Mouse (Mus musculus) G1E (cell line): ENCODE measurements around the gene Rftn2.

Source experiments
- CTCF ChIP-seq: IDR thresholded peaks from 2 replicates; pipeline ENCODE4 v1.5.1; 2012; ENCODE audit warnings: low read depth, low read length, inconsistent platforms, mixed read lengths
- GATA1 ChIP-seq: IDR thresholded peaks from 2 replicates; pipeline ENCODE4 v1.6.1; 2012; ENCODE audit warnings: borderline replicate concordance, low read length, inconsistent platforms, mixed read lengths
- TAL1 ChIP-seq: conservative IDR thresholded peaks from 2 replicates; pipeline ENCODE4 v1.6.1; 2012; ENCODE audit warnings: low read depth, low read length, inconsistent platforms, mixed read lengths

DNA sequence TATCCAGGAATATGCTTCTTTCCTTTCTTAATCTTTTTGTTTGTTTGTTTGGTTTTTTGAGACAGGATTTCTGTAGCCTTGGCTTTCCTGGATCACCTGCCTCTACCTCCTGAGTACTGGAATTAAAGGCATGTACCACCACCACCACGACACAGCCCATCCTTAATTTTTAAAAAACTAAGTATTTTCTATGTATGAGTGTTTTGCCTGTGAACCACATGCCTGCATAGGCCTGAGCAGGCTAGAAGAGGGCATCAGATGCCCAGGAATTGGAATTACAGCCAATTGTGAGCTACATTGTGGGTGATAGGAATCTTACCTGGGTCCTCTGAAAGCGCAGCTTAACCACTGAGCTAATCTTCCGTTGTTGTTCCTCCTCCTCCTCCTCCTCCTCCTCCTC lies 92.3 kb downstream of the Rftn2 start:
- no peak for TF ChIP-seq CTCF
- TF ChIP-seq TAL1, result no peak
- TF ChIP-seq GATA1, result no peak
